Mouse (Mus musculus): ENCODE data around the gene Dab2ip.

Dab2ip gene

DNA sequence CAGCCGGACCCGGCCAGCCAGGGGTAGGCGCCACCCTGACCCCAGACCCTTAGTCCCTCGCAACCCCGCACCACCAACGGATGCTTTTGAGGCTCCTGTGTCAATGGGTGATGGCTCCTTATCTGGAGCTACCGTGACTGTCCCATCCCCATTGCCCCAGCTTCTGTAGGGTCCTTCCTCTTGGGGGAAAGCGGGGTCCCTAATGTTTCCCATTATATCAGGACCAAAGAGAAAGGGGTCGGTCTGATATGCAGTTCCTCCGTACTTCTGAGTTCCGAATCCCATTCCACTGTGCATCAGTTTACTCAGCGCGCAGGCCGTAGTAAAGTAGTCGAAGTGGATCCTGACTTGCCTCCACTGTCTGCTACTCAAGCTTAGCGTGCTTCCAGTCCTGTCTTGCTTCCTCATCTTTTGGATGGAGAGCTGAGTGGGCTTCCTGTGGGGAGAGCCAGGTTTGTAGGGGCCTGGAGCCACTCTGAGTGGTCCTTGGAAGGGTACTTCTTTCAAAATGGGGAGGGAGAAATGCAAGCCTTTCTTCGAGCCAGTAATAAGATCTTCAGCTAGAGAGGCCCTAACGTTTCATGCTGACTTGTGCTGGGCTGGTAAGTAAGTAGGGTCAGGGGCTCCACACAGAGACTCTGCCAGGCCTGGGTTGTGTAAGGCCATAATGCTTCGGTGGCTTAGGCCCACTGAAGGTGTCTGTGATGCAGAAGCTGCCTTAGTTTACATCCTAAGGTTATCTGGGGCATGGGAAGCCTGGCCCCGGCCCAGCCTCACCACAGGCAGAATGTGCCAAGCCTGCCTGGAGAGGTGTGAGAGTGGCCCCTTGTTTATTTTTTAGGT, 64.4 kb downstream of the Dab2ip start:
- DNase-seq (ENCODE audit: low spot score in 2 of 2) = no peak

DNA sequence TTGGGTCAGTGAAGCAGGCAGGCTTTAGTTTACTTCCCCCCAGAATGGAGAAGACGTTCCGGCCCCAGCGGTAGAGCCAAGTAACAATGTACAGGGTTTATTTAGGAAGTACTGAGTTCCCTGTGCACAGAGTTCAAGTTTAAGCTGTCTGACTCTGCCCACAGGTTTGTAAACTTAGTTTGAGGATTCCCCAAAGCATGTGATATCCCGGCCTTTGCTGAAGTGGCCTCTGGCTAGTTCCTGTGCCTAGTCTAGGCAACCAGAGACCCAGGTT, 65.0 kb downstream of the Dab2ip start:
- no peak for DNase-seq (ENCODE audit: low spot score in 2 of 2)

DNA sequence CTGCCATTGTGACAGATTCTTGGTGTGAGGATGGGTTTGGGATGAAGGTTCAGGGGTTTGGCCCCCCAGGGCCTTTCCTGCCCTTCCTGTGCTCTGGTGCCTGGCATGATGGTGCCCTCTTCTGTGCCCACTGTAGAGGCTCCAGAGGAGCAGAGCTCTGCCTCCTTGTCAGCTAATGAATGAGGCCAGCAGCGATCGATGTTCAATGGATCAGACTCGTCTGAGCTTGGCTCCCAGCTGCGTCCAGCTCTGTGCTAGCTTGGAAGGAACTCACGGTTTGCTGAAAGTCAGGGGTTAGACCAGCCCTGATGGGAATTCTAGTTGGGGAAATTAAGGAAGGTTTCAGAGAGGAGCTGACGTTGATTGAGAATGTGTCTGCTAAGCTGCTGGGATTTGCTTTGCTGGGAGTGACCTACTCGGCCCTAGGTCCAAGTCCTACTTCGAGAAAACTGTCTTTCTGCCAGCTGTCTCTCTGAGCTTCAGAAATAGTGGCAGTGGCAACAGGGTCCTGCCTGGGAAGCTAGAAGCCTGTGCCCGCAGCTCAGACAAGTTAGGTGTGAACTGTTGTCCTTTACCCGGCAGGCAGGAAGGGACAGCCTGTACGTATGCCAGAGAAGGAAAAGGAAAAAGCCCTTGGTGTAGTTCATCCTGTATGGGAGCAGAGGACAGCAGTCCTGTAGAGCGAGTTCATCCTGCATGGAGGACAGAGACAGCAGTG, 65.5 kb downstream of the Dab2ip start:
- DNase-seq (ENCODE audit: low spot score in 2 of 2) = no peak

DNA sequence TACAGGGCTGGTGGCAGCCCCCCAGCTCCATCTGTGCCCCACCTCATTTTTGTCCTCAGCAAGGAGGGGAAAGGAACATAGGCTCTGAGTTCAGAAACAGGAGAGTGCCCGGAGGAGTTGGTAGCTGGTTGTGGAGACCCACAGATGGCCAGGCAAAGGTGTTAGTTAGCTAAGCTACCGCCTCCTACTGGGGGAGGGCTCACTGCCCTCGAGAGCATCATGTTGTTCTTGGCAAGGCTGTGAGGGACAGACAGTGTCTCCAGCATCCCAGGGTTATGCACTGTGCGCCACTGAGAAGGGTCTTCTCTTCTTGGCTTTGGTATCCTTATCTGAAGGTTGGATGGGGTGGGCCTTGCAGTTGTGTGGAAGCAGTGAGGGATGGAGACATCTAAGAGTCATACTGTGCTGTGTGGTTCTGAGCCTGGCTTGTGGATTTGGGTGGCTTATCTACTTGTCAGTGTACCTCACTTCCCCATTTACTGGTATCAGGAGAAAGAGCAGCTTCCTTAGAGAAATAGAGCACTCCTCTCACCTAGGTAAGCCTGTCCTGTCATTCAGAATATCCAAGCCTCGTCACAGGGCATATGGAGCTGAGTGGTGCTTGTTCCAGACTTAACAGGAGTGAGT, 66.4 kb downstream of the Dab2ip start:
- DNase-seq (ENCODE audit: low spot score in 2 of 2) = no peak

DNA sequence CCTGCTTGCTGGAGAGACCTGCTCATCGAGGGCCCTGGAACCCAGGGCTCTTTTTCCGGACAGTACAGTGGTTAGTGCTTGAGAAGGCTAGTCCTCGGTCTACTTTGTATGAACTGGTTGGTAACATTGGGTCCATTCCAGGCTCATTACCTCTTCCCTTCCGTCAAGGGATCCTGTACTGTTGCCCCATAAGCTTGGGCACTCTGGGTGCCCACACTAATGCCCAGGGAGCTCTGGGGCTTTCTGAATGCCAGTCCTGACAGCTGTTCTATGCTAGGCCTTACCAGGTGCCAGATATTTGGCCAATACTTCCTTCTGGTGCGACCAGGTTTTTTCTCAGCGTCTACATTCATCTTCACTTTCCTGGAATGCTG, 66.9 kb downstream of the Dab2ip start:
- no peak for DNase-seq (ENCODE audit: low spot score in 2 of 2)

DNA sequence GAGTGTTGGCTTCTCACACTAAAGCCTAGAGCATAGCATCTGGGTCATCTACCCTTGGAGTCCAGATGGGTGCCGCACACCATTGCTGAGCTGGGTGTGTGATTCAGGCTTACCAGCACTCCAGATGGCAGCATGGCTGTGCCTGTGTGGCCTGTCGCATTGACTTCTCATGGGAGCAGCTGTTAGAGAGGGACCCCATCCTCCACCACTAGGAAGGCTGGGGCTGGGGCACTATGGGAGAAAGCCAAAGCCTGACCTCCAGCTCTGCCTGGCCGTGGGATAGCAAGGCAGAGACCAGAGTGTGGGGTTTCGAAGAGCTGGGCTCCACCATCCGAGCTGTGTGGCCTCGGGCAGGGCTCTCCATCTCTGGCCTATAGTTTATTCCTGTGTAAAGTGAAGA, 67.5 kb downstream of the Dab2ip start:
- no peak for DNase-seq (ENCODE audit: low spot score in 2 of 2)

DNA sequence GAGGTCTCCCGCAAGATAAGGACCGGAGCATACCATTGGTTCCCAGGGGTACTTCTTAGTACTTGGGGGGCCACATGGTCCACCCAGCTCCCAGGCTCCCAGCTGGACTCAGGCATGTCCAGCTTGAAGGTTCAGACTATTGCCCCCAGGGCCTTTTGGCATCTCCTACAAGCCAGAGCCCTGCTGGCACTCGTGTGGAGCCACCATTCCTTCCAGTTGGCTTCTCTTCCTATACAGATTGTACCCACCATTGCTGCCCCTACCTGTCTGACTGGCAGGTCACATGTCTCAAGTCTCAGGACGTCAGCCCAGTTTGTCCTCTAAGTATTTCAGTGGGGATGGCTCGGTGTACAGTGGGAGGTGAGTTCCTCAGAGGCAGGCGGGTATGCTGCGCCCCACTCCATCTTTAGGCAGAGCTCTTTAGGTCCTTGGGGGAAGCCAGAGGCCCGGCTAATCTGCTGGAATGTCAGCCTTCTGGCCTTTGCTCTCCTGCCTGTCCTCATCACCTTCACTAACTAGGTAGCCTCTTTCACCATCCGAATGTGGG, 68.2 kb downstream of the Dab2ip start:
- DNase-seq (ENCODE audit: low spot score in 2 of 2) = no peak

DNA sequence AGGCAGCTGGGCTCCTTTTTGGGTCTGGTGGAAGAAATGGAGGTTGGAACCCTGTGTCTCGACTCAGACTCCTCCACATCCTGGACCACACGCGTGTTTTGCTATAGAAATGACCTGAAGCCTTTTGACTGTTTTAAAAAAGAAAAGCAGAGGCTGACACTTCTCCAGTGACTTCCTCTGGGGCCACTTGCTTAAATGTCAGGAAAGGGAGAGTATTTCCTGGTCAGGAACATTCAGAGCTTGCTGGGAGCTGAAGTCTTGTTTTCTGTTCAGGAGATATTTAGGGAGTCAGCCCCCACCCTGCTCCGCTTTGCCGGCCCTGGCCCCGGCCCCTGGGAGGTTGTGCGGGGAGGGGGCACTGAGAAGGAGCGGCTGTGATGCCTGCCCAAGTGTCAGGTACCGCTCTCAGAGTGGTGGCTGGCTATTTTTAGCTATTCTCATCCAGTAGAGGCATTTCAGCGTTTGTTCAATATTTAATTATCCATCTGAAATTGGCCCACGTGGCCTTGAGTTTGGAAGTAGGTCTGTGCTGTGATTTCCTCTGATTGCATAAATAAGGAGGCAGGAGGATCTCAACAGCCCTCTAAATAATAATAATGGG, 69.3 kb downstream of the Dab2ip start:
- no peak for DNase-seq (ENCODE audit: low spot score in 2 of 2)

DNA sequence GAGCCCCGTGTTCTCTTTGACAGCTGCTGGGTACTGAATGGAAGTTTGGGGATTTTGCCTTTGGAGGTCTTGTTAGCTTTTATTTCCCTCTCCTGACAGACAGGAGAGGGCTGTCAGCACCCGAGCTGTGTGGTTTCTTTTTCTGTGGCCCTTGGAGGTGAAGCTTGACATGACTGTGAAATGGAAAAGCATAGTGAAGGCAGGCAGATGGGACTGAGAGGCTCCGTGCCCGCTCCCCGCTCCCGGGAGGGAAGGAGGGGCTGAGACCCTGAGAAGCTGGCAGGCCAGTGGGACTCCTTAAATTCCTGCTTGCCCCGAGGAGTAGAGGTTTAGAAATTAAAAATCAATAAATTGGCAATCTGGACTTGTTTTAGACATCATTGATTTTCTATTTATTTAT, 70.0 kb downstream of the Dab2ip start:
- DNase-seq (ENCODE audit: low spot score in 2 of 2) = no peak

DNA sequence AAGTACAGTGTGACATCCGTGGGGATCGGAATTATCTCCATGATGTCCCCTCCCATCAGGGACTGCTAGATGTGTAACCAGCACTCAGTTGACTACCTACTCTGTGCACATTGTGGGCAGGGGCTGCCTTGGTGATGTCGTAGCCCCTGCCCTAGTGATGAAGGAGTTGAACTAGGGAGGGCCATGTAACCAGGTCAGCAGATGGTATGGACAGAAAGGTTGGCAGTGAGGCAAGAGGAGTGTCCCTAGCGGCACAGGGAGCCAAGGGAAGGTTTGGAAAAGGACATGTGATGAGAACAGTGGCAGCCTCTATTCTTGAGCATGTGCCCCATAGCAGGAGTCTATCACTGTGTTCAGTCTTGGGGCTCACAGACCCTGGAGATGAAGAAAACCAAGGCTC, 70.6 kb downstream of the Dab2ip start:
- no peak for DNase-seq (ENCODE audit: low spot score in 2 of 2)

DNA sequence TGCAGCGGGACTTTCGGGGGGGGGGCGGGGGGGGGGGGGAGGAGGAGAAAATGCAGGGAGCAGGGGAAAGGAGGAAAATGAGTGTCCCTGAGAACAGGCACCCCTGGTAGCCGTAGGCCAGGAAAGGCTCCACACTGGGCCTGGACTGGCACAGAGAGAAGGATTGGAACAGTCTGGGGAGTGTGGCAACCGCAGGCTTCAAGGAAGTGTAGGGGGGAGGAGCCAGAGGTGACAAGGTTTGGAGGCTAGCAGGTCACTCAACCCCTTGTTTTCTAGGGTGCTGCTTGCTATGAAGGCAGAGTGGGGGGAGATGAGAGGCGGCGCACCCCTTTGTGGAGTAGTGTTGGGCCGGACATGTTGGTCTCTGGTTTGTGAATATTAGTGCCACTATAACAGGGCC, 71.1 kb downstream of the Dab2ip start:
- no peak for DNase-seq (ENCODE audit: low spot score in 2 of 2)

DNA sequence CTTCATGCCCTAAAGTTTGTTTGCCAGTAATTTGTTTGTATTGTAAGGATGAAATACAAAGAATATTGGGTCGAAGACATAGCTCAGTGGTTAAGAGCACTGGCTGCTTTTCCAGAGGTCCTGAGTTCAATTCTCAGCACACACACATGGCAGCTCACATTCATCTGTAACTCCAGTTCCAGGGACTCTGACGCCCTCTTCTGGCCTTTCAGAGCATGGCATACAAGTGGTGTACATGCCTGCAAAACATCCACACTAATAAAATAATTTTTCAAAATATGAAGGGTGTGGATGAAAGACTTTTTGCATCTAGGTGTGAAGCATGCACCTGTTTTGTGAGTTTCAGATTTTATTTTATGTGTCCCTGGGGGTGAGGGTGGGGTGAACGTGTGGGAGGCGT, 75.3 kb downstream of the Dab2ip start:
- no peak for DNase-seq (ENCODE audit: low spot score in 2 of 2)

DNA sequence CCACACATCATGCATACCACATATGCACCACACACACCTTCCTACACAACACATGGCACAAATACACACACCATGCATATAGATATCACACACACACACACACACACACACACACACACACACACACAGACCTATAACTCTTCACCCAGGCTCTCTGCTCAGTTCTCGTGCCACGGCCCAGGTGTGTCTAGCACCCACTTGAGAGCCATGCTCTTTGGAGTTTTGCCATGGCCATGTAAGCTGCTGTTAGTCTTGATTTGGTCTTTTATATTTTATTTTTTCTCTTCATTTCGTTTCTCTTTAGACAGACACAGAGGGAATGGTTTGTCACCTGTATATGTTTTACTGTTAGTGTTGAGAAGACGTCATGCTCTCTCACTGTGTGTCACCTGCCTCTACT, 76.9 kb downstream of the Dab2ip start:
- DNase-seq (ENCODE audit: low spot score in 2 of 2) = no peak

DNA sequence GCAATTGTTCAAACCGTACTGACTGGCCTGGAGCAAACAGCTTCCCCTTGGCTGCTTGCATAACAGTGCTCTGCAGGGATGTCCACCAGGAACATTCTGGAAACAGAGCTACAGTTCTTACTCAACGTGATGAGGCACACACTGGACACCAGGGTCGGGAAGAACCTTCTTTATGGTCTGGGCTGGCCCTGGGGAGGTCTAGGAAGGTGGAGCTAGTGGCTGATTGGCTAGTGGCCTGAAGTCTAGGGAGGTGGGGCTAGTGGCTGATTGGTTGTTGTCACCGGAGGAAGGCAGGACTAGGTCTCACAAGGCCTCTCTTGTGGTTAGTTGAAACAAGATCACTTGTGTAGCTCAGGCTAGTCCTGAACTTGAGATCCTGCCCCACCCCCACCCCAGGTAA, 77.5 kb downstream of the Dab2ip start:
- DNase-seq (ENCODE audit: low spot score in 2 of 2) = no peak

DNA sequence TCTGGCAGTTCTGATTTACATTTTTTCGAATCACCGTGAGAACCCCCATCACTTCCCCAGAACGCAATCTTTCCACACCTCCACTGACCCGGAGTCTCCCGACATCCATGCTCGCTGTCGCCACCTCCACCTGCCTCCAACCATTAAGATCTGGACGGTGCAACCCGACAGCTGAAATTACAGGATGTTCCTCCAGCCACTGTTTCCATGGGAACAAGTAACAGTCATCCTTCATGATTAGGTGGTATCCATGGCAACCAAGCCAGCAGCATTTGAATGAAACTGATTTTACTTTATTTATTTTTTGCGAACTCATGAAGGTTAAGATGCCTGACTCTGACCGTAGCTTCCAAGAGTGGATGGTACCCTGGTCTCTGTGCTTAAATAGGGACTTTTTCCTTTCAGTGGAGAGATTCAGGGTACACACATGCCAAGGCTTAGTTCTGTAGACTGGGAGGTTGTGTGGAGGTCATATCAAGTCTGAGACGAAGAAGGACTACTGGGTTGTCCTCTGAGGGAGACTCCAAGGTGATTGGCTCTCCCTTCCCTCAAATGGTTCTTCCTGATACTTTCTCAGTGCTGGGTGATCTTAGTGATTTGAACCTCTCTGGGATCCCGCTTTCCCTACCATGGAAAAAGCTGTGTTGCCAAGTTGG, 79.9 kb downstream of the Dab2ip start:
- no peak for DNase-seq (ENCODE audit: low spot score in 2 of 2)

DNA sequence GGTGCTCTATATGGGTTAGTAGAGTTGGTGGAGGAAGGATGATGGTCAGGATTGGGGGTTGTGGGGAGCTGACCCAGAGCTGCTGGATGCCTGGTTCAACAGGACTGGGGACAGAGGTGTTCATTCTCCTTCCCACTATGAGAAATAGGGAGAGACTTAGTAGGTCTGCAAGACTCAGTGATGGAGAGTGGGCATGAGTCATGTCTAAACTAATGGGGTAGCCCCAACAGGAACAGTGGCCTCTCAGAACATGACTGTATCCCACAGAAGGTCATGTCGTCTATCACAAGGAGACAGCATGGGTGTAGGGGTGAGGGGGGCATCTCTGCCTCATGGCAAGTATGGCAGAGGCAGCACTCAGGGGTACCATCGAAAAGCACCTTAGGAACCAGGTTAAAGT, 81.7 kb downstream of the Dab2ip start:
- DNase-seq (ENCODE audit: low spot score in 2 of 2) = no peak

DNA sequence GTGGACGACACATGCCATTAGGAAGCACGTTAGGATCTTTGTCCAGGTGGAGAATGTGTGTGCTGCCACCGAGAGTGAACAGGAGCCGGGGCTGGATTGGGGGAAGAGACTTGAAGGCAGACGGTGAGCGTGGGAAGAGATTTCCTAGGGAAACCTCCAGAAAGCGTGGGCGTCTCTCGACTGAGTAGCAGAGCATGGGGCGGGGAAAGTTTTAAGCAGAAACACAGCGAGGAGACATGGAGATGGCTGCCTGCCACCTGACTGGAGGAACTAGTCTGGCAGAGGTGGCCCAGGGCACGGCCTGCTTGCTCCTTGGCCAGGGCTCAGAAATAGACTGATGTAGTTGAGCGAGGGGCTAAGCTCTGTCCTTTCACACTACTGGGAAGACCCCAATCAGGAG, 82.5 kb downstream of the Dab2ip start:
- DNase-seq (ENCODE audit: low spot score in 2 of 2) = no peak

DNA sequence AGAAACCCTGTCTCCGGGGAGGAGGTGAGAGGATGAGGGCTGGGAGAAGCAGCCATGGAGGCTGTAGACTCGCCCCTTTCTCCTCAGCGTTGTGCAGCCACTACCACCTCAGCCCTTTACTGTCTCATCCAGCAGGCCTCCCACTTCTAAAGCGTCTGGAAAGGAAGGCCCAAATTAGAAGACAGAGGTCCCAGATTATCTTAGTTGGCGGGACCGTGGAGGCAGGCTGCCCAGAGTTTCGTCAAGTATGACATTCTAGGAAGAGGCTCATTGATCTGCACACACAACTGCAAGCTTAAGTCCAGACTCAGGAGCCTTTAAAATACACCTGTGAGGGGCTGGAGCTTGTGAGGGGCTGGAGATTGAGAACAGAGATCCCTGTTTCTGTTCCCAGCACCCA, 84.2 kb downstream of the Dab2ip start:
- no peak for DNase-seq (ENCODE audit: low spot score in 2 of 2)

DNA sequence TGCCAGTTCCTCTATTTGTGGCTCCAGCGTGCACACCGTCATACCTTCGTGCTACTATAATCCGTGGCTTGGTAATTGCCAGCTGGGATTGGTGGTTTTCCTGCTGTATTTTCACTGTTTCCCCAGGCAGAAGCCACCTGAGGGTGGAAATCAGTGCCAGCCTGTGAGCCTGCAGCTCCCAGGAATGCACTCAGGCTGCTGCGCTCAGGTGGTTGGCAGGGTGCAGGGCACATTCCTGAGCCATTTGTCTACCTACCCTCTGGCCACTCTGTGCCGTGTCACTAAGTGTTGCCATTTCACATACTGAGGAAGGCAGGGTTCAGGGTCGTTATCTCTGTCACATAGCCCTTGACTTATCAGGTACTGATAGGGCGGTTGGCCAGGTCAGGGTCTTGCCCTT, 88.5 kb downstream of the Dab2ip start:
- DNase-seq (ENCODE audit: low spot score in 2 of 2) = no peak

DNA sequence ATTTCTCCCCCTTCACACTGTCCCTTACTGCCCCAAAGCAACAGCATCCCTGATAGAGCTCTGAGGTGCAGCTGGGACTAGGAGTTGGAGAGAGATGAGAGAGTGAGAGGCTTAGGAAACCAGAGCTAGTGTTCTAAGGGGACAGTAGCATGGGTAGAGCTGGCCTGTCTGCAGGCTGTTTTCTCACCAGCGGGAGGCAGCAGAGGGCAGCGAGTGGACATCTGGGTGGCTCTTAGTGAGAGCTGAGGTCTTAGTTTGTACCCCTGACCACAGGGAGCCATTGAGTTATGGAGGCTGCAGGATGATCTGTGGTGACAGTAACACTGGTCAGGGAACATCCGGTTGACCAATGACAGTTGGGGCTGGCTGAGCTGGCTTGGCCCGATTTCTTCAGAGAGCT, 91.6 kb downstream of the Dab2ip start:
- peak; percentile 68 to 87 for DNase-seq (ENCODE audit: low spot score in 2 of 2)

DNA sequence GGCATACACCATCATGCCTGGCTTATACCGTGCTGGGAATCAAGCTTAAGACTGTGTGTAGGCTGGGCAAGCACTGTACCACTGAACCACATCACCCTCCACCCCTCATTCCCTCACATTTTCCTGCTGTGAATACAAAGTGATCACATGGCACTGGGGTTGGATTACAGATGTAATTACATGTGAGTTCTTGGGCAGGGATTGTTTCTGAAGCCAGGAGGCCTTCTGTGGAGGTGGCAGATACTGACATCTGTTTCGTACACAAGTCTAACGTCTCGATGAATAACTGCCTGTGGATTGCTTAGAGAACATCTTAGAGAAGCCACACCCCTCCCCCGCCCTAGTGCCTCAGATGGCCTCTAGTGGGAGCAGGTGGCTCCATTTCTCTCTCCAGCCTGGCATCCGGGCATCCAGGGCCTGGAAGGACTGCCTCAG, 93.2 kb downstream of the Dab2ip start:
- peak in 1 of 2 experiments; percentile 56 for DNase-seq (ENCODE audit: low spot score in 2 of 2)

DNA sequence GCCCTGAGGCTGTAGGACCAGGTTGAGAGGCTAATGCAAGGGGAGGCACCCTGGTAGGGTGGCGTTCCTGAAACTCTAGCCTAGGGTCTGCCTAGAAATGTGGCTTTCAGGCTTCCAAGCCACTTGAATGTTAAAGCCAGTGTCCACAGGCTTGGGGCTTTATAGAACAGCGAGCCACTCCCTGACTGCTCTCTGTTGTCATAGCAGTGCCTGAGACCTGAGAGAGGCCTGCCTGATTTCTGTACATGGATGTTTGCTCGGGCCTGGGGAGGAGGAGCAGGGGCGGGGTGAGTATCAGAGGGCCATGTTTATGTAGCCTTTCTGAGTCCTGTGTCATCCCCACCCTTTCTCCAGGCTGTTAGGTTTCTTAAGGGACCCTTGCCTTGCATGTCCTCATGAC, 94.9 kb downstream of the Dab2ip start:
- DNase-seq (ENCODE audit: low spot score in 2 of 2) = no peak
